Mouse (Mus musculus) limb, embryonic 10.5 days (tissue): ENCODE results near the gene Gm21970. TPM values are rescaled to one million over a fixed set of nuclear protein-coding genes. Genes with fewer than 3 reads are reported as not detected.

Source experiments
- DNase-seq: peaks from one replicate; pipeline ENCODE4 v3.0.0-alpha.2; 2017; ENCODE audit warnings: low spot score
- H3K27ac ChIP-seq: fragments of 300-500 bp; sonication (generic); 2 replicates; pipeline ENCODE4 v1.5.1; 2016; ENCODE audit warnings: mild to moderate bottlenecking
- H3K27me3 ChIP-seq: fragments of 300-500 bp; sonication (generic); 2 replicates; pipeline ENCODE4 v1.6.1; 2016; ENCODE audit warnings: low read depth, mild to moderate bottlenecking; ENCODE audit not compliant: poor library complexity, severe bottlenecking
- H3K36me3 ChIP-seq: fragments of 300-500 bp; sonication (generic); 2 replicates; pipeline ENCODE4 v1.6.1; 2016; ENCODE audit warnings: mild to moderate bottlenecking, moderate library complexity
- H3K4me1 ChIP-seq: fragments of 300-500 bp; sonication (generic); 2 replicates; pipeline ENCODE4 v1.6.1; 2016
- H3K4me3 ChIP-seq: fragments of 300-500 bp; sonication (generic); 2 replicates; pipeline ENCODE4 v1.5.1; 2016; ENCODE audit warnings: mild to moderate bottlenecking, moderate library complexity
- H3K9me3 ChIP-seq: fragments of 300-500 bp; sonication (generic); replicated peaks from 2 replicates; pipeline ENCODE4 v1.6.1; 2016; ENCODE audit warnings: mild to moderate bottlenecking
- WGBS: fragments of 180-500 bp; shearing (Covaris S2); methylation state at CpG from one replicate; pipeline ENCODE4 v1.1.7; 2016; 5-methylcytosine and 5-hydroxymethylcytosine counted together
- polyA plus RNA-seq: library from polyadenylated mRNA; unstranded; fragments of >200 nt; fragmentation: Nextera tagmentation; extraction: Ambion mirVana; gene quantifications from 2 replicates; pipeline ENCODE4 v1.2.1, GENCODE M21; 2016

The Gm21970 gene
- polyA plus RNA-seq, 1 experiment from 2014 or later: not detected

DNA sequence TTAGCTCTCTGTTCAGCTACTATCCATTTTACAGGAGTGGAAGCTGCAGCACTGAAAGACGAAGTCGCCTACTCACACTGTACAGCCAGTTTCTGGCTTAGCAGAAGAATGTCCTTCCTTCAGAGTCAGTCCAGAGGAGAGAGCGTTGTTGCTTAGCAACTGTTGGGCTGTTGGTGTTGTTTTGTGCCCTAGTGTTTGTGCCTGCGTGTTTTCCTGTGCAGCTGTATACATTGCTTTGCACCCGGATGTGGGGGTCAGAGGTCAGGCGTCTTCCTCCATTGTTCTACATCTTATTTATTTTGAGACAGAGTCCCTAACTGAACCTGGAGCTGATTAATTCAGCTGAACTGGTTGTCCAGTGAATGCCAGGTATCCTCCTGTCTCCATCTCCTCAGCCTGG lies 75.0 kb downstream of the Gm21970 start:
- Histone ChIP-seq H3K27ac (peak overlapping the region; percentile 7), H3K4me1 (peaks cover 32% of the 10 kb centered on the region), H3K4me3 (no peak overlapping the region), H3K36me3 (peaks cover 8% of the 10 kb centered on the region; the same call in 1 of the 2 replicates), H3K27me3 (no peaks in the 10 kb centered on the region), H3K9me3 (no peaks in the 10 kb centered on the region)
- 58% methylated on average over 6 of the region's 6 CpGs for WGBS
- DNase-seq: peak; percentile 58

Other genes with a start within 250 kb of the Gm21970 start
- 0.08 TPM in 1 of 2 replicates, not detected in the other for gene Olig2, start 166.3 kb upstream of the Gm21970 start, polyA plus RNA-seq
- not detected in 2 replicates for gene Olig1, start 121.9 kb upstream of the Gm21970 start, polyA plus RNA-seq
- gene Ifnar2, start 18.9 kb upstream of the Gm21970 start, polyA plus RNA-seq: 33.0 and 35.3 TPM in 2 replicates
- 7.0 TPM in 2 replicates for gene Il10rb, start 14.4 kb downstream of the Gm21970 start, polyA plus RNA-seq
- gene Ifnar1, start 93.5 kb downstream of the Gm21970 start, polyA plus RNA-seq: 53.8 and 61.4 TPM in 2 replicates
- gene Ifngr2, start 155.4 kb downstream of the Gm21970 start, polyA plus RNA-seq: 24.1 and 32.9 TPM in 2 replicates
- gene Tmem50b, start 206.1 kb downstream of the Gm21970 start, polyA plus RNA-seq: 19.8 and 25.7 TPM in 2 replicates
- 3.0 and 4.6 TPM in 2 replicates for gene Dnajc28, start 227.3 kb downstream of the Gm21970 start, polyA plus RNA-seq